Mouse (Mus musculus) neural tube, embryonic 14.5 days (tissue): ENCODE measurements around the gene Hdac11. TPM values are rescaled to one million over a fixed set of nuclear protein-coding genes. Genes with fewer than 3 reads are reported as not detected.
"Not testable (repeated sequence)": the region's sequence is repeated elsewhere in the genome, so short reads cannot be mapped to it uniquely, and the experiment has no call there.

Experiments
- ATAC-seq: fragments of 200-750 bp; cut with Nextera tagmentation; 2 replicates; pipeline ENCODE4 v1.8.0; 2017; ENCODE audit warnings: low read depth, mild to moderate bottlenecking, moderate TSS enrichment, moderate library complexity
- H3K27ac ChIP-seq: fragments of 300-500 bp; sonication (generic); 2 replicates; pipeline ENCODE4 v1.5.1; 2014; ENCODE audit warnings: low read depth, mild to moderate bottlenecking, control low read depth, low read length, moderate library complexity, mixed read lengths
- H3K27me3 ChIP-seq: fragments of 300-500 bp; sonication (generic); 2 replicates; pipeline ENCODE4 v1.6.1; 2014; ENCODE audit warnings: low read length; ENCODE audit not compliant: control insufficient read depth, insufficient read depth
- H3K36me3 ChIP-seq: fragments of 300-500 bp; sonication (generic); 2 replicates; pipeline ENCODE4 v1.6.1; 2014; ENCODE audit warnings: low read length, mixed read lengths; ENCODE audit not compliant: control insufficient read depth, insufficient read depth
- H3K4me1 ChIP-seq: fragments of 300-500 bp; sonication (generic); 2 replicates; pipeline ENCODE4 v1.6.1; 2014; ENCODE audit warnings: low read length; ENCODE audit not compliant: control insufficient read depth, insufficient read depth
- H3K4me2 ChIP-seq: fragments of 300-500 bp; sonication (generic); 2 replicates; pipeline ENCODE4 v1.6.1; 2014; ENCODE audit warnings: mild to moderate bottlenecking, low read depth, low read length, control low read depth
- H3K4me3 ChIP-seq: fragments of 300-500 bp; sonication (generic); 2 replicates; pipeline ENCODE4 v1.5.1; 2014; ENCODE audit warnings: low read depth, low read length, control low read depth, mixed read lengths
- H3K9ac ChIP-seq: fragments of 300-500 bp; sonication (generic); replicated peaks from 2 replicates; pipeline ENCODE4 v1.6.1; 2014; ENCODE audit warnings: low read depth, mild to moderate bottlenecking, control low read depth, low read length, mixed read lengths
- H3K9me3 ChIP-seq: fragments of 300-500 bp; sonication (generic); 2 replicates; pipeline ENCODE4 v1.6.1; 2016; ENCODE audit warnings: low read length; ENCODE audit not compliant: control insufficient read depth
- WGBS: fragments of 180-500 bp; shearing (Covaris S2); extraction: QIAGEN DNeasy Blood & Tissue Kit; methylation state at CpG from one replicate; pipeline ENCODE4 v1.1.7; 2014; 5-methylcytosine and 5-hydroxymethylcytosine counted together
- polyA plus RNA-seq: library from polyadenylated mRNA; unstranded; fragments of >200 nt; fragmentation: Nextera tagmentation; extraction: Ambion mirVana; gene quantifications from 2 replicates; pipeline ENCODE4 v1.2.1, GENCODE M21; 2014

Hdac11 gene
- polyA plus RNA-seq, 1 experiment from 2014 or later = 50.0 TPM

GRCm38 (mm10) chr6:91115158-91115557 lies 41.3 kb upstream of the Hdac11 start:
- Histone ChIP-seq H3K9ac (no peak overlapping the region), H3K27ac (no peak overlapping the region)

GRCm38 (mm10) chr6:91115863-91116243 lies 40.6 kb upstream of the Hdac11 start:
- WGBS = 11% methylated on average over 4 of the region's 4 CpGs
- Histone ChIP-seq H3K4me1 (peaks cover 13% of the 10 kb centered on the region), H3K9ac (peak overlapping the region; percentile 79), H3K4me3 (peak overlapping the region; percentile 63), H3K9me3 (no peaks in the 10 kb centered on the region), H3K36me3 (no peaks in the 10 kb centered on the region), H3K27me3 (no peaks in the 10 kb centered on the region), H3K4me2 (peak overlapping the region; percentile 78), H3K27ac (peak overlapping the region; percentile 89)
- ATAC-seq = no peak

More at GRCm38 (mm10) chr6:91115158-91115557, 41.3 kb upstream of the Hdac11 start:
- H3K36me3 ChIP-seq = no peaks in the 10 kb centered on the region
- no peaks in the 10 kb centered on the region for H3K27me3 ChIP-seq
- 6% methylated on average over 1 of the region's 1 CpGs for WGBS
- H3K4me3 ChIP-seq = no peak overlapping the region
- no peak for ATAC-seq
- H3K4me2 ChIP-seq = peak overlapping the region; percentile 78; the same call in 1 of the 2 replicates
- H3K4me1 ChIP-seq = peaks cover 13% of the 10 kb centered on the region
- no peaks in the 10 kb centered on the region for H3K9me3 ChIP-seq

GRCm38 (mm10) chr6:91116244-91117145 lies 40.0 kb upstream of the Hdac11 start, which contains the start of gene Nup210:
Gene Nup210, minus strand, starts transcription at chr6:91116829.
- Histone ChIP-seq H3K4me2 (peak within 1 kb of the TSS; percentile 78), H3K9ac (peak within 1 kb of the TSS; percentile 79), H3K27ac (peak within 1 kb of the TSS; percentile 89), H3K4me1 (peaks cover 13% of the 10 kb centered on the region), H3K36me3 (no peaks in the 10 kb centered on the region), H3K9me3 (no peaks in the 10 kb centered on the region), H3K4me3 (peak within 1 kb of the TSS; percentile 63), H3K27me3 (no peaks in the 10 kb centered on the region)
- under 1% methylated on average over 74 of the region's 93 CpGs for WGBS
- ATAC-seq = peak; percentile 95

DNA sequence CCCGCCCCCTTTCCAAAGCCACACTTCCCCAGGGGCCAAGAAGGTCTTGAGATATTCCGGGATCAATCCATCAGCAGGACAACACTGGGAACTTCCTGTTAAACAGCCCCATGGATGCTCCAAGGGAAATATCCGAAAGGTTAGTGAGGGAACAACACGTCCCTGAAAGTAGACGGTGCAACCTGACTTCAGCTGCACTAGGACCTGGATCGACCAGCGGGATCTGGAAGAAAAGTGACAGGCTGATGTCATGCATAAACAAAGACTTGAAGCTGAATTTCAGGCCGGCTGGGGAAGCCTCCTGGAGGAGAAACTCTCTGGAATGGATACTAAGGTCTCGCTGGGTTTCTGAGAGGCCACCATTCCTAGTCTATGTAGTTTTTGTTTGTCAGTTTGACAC lies 39.3 kb upstream of the Hdac11 start:
- peak overlapping the region; percentile 78 for H3K4me2 ChIP-seq
- peak overlapping the region; percentile 22; the same call in 1 of the 2 replicates for H3K27ac ChIP-seq
- peak overlapping the region; percentile 63 for H3K4me3 ChIP-seq
- no peaks in the 10 kb centered on the region for H3K9me3 ChIP-seq
- 2% methylated on average over 9 of the region's 9 CpGs for WGBS
- ATAC-seq = peak; percentile 48
- H3K36me3 ChIP-seq = no peaks in the 10 kb centered on the region
- H3K4me1 ChIP-seq = peaks cover 13% of the 10 kb centered on the region
- H3K9ac ChIP-seq = peak overlapping the region; percentile 79; the same call in 1 of the 2 replicates
- H3K27me3 ChIP-seq = no peaks in the 10 kb centered on the region

DNA sequence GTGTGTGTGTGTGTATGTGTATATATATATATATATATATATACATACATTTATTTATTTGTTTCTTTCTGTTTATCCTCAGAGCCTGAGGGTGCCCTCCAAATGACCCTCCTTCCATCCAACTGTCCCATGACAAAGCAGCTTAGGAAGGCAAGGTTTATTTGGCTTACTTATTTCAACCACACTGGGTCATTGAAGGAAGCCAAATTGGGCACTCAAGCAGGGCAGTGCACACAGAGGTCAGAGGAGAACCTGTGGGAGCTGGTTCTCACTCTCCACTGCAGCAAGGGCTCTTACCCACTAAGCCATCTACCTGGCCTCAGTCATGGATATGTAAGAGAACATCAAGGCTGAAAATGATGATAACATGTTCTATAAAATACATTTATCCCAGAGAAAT lies 37.9 kb upstream of the Hdac11 start:
- Histone ChIP-seq H3K9me3 (no peaks in the 10 kb centered on the region), H3K4me2 (no peak overlapping the region), H3K36me3 (no peaks in the 10 kb centered on the region), H3K27me3 (no peaks in the 10 kb centered on the region), H3K27ac (no peak overlapping the region), H3K4me3 (no peak overlapping the region), H3K4me1 (peaks cover 13% of the 10 kb centered on the region), H3K9ac (no peak overlapping the region)
- no peak for ATAC-seq

GRCm38 (mm10) chr6:91120206-91120605 lies 36.3 kb upstream of the Hdac11 start:
- H3K4me1 ChIP-seq = peaks cover 9% of the 10 kb centered on the region; the same call in 1 of the 2 replicates
- H3K9ac ChIP-seq = no peak overlapping the region
- no peaks in the 10 kb centered on the region for H3K27me3 ChIP-seq
- WGBS = 74% methylated on average over 2 of the region's 2 CpGs
- no peak overlapping the region for H3K4me2 ChIP-seq
- H3K36me3 ChIP-seq = no peaks in the 10 kb centered on the region
- no peak for ATAC-seq
- H3K9me3 ChIP-seq = no peaks in the 10 kb centered on the region
- no peak overlapping the region for H3K27ac ChIP-seq
- H3K4me3 ChIP-seq = no peak overlapping the region

- not testable (repeated sequence) for ATAC-seq
- 96% methylated on average over 7 of the region's 7 CpGs for WGBS
These were observed 35.4 kb upstream of the Hdac11 start for GRCm38 (mm10) chr6:91121089-91121488.

DNA sequence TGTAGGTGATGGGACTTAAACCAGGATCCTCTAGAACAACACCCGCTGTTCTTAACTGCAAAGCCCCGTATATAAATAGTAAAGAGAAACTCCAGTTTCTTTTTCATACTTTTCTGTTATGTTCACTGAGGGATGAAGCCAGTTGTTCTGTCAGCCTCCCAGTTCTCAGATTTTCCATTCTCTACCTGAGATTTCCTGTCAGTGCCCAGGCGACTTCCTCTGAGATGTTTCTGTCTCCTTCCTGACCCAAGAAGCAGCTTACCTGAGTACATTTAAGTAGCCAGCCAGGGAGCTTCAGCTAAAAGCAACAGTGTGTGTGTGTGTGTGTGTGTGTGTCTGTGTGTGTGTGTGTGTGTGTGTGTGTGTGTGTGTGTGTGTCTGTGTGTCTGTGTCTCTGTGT lies 33.0 kb upstream of the Hdac11 start:
- H3K36me3 ChIP-seq = no peaks in the 10 kb centered on the region
- WGBS = 90% methylated on average over 3 of the region's 3 CpGs
- H3K27ac ChIP-seq = no peak overlapping the region
- no peaks in the 10 kb centered on the region for H3K9me3 ChIP-seq
- H3K27me3 ChIP-seq = no peaks in the 10 kb centered on the region
- no peak overlapping the region for H3K4me3 ChIP-seq
- H3K4me2 ChIP-seq = no peak overlapping the region
- H3K9ac ChIP-seq = no peak overlapping the region
- H3K4me1 ChIP-seq = no peaks in the 10 kb centered on the region
- no peak for ATAC-seq

More at GRCm38 (mm10) chr6:91121089-91121488, 35.4 kb upstream of the Hdac11 start:
- not testable (repeated sequence) for H3K4me3 ChIP-seq, H3K9me3 ChIP-seq, H3K27me3 ChIP-seq, H3K27ac ChIP-seq, H3K4me2 ChIP-seq, H3K4me1 ChIP-seq, H3K36me3 ChIP-seq, H3K9ac ChIP-seq
